Mouse (Mus musculus) thymus, postnatal 25 days (tissue): Measurements from ENCODE around the gene Chl1.

Experiments used
- DNase-seq: peaks from one replicate; pipeline ENCODE4 v3.0.0; 2022

Gene Chl1

GRCm38 (mm10) chr6:103674332-103674731 lies 163.9 kb downstream of the Chl1 start:
- no peak for DNase-seq

DNA sequence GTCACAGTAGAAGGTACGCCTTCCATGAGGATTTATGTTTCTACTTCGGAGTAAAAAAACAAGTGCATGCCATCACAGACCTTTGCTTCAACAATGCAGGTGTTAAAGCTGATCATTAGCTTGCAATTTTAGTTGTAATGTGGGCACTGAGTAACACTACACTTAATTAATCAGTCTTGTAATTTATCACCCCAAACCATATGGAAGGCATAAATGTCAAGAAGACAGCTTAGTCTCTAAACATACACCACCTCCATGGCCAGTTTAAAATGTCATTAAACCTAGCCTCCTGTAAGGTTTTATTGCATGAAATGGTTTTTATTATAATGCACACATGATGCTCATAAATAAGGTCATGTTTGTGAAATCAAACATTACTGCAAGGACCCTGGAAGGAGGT lies 164.8 kb downstream of the Chl1 start:
- DNase-seq: no peak

DNA sequence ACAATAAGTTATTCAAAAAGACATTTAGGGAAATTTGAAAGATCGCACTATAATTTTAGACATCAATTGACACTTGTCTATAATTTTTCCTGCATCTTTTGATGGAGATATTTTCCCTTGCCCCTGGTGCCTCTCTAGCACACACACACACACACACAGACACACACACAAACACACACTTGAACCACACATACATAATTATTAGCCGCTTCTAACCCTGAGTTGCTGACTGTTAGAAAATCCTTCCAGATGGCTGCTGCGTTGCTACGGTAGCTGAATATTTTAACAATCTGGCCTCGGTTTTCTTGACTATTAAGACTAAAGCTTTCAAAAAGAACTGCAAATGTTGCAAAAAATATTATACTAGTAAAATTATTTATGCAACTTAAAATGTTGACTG lies 166.3 kb downstream of the Chl1 start:
- DNase-seq: no peak

- no peak for DNase-seq
Observed at GRCm38 (mm10) chr6:103677072-103677471, 166.7 kb downstream of the Chl1 start.

DNA sequence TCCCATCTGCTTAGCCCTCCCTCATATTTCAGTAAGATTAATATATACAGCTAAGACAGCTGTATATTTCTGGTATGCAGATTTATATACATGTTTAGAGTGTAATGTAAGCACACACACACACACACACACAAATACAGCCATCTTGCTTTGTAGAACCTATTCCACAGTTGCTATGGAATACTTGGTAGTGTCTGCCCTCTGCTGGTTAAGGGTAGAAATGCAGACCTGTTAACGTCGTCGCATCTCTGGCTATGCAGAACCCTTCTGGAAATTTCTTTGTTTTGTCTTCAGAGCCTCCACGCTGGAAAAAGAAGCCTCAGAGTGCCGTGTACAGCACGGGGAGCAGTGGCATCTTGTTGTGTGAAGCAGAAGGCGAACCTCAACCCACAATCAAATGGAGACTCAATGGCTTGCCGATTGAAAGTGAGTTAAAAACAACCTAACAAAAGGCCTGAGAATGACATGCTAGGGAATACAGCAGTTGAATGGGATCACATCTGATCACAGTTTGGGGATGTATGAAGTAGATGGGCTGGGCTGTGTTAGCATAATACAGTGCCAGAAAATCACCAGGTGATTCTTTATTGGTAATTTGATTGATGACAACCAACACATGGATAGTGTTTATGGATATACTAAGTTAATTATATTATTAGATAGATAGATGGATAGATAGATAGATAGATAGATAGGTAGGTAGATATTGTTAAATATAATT lies 172.6 kb downstream of the Chl1 start:
- DNase-seq: peak; percentile 64

GRCm38 (mm10) chr6:103692511-103692910 lies 182.1 kb downstream of the Chl1 start:
- no peak for DNase-seq

DNA sequence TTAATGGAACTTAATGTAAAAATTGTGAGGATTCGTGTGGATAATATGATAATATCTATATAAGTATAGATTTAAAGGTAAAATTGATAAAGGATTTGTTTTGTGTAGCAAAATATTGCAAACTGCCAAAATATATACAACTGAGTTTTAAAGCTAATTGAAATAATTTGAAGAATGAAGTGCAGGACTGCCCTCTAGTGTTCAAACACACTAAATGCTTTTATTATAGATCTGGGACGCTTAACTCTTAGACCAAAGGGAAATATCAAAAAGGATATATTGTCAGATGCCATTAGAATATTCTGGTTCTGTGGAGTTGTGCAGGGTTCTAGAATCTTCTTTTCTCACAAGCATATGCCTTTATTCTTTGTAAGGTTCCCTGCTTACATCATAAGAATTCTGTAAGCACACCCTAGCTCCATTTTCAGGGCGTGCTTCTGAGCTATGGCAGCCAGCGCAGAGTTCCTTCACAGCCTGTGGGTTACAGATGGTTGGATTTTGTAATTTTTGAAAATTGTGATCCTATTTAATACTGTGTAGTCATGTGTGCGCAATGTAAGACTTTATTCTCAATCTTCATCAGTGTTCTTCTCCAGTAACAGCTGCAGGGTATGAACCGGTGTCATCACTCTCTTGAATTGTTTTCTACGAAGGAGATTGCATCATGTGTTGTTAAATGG lies 187.1 kb downstream of the Chl1 start:
- DNase-seq: no peak

DNA sequence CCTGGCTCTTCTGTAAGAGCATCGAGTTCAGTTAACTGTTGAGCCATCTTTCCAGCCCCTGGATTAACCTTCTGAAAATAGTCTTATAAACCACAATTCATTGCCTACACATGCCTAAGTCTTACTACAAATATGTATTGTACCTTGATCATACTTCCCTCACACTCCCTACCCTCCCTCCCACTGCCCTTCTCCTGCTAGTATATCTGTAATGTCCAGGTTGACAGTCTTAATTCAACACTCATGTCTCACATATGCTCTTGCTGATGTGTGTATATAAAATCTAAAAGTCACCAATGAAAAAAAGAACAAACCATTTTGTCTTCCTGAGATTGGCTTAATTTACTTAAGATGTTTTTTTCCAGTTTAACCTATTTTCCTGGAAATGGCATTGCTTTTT lies 189.1 kb downstream of the Chl1 start:
- DNase-seq: no peak

- no peak for DNase-seq
Observed at GRCm38 (mm10) chr6:103699895-103700294, 189.5 kb downstream of the Chl1 start.

DNA sequence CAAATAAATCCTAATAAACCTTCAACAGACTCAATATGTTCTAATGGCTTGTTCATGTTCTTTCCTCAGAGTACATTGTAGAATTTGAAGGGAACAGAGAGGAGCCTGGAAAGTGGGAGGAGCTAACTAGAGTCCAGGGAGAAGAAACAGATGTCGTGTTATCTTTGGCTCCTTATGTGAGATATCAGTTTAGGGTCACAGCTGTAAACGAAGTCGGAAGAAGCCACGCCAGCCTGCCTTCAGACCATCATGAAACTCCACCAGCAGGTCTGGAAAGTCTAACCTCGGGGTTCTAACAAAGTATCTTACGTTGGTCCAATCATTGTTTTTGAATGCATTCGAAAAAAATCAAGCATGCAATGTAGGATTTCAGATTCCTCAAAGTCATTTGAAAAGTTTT lies 189.9 kb downstream of the Chl1 start:
- no peak for DNase-seq

GRCm38 (mm10) chr6:103706366-103706765 lies 196.0 kb downstream of the Chl1 start:
- no peak for DNase-seq

DNA sequence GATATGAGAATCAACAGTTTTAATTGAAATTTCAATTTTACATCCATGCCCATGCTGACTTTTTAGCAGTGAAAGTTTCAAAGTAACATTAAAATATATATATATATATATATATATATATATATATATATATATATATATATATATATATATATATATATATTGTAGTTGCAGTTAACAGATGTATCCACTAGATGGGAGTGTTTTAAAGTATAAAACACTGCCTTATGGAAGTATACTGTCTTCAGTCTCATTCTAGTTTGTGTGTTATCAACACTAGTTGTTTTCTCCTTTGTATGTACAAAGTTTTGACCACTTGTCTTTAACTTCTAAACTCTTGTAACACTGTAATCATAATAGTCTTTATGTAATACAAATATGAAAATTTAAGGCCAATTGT lies 228.9 kb downstream of the Chl1 start:
- no peak for DNase-seq

DNA sequence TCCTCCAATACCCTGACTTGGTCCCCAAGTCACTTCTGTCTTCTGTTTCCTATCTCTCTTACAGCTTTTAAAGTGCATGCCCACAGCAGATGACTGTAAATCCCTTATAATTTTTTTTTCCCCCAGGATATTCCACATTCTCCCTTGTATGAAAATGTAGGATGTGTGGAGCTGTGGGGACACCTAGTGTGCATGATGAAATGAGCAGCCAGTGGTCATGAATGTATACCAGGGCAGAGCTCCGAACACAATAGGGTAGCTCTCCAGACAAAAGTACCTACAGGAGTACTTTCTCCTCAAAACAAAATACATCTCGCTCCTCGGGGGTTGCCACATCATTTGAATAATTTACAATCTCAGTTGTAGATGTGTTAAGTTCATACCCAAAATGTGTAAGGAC lies 232.4 kb downstream of the Chl1 start:
- no peak for DNase-seq

- DNase-seq: peak; percentile 6
Observed at GRCm38 (mm10) chr6:103746103-103746502, 235.7 kb downstream of the Chl1 start.

DNA sequence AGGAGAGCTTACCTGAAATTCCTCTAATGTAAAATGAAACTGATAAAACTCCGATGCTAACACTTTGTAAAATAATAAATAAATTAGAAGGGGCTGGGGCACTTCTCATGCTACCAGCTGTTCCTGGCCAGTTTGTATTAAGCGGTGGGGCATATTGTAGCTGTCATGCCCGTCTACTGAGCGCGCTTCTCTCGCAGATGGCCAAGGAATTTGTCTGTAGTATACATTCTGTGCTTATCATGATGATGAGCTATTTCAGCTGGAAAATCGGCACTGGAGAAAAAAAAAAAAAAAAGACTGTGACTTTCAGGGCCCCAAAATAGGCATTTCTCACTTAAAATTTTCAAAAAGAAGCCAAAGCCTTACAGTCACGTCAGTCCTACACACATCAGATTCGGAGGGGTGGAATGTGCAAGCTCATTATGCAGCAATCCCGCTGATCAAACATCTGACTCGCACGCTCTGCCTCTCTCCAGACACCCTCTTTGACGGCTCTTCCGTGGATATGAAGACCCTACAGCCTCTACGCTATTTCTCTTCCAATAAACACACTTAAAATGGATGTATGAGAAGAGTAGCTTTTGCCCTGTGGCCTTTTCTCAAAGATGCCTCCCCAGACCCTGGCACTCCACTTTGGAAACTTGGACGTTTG lies 238.9 kb downstream of the Chl1 start:
- no peak for DNase-seq

DNA sequence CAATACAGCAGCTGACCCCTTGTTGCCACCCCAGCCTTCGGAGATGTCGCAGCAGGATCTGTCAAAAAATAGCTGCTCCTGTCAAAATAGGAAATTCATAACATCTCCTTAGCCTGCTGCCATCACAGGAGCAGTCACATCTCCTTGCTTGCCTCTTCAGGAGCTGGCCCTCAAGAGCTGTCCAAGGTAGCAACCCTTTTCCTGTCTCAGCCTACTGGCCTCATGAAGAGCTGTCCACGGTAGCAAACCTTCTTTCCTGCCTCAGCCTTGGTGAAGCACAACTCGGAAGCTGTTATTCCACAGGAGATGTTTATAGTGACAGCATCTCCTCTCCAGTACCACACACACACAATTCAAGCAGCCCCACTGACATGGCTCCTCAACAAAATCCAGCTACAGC lies 243.5 kb downstream of the Chl1 start:
- no peak for DNase-seq

DNA sequence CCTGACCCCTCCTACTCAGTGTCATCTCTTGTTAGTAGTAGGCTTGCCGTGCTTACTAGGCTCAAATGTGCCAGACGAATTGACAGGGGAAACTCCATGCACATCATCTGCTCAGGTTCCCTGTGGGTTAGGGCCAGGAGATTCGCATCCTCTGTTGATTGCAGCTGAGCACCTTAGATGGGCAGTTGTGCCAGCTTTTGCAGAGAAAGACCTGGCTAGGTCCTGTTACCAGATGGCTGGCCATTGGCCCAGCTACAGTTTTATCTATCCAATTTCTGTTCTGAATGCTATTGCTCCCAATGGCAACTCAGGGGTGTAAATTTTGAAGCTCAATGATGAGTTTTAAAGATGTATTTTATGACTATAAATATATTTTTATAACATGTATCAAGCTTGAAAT lies 256.4 kb downstream of the Chl1 start:
- DNase-seq: no peak

DNA sequence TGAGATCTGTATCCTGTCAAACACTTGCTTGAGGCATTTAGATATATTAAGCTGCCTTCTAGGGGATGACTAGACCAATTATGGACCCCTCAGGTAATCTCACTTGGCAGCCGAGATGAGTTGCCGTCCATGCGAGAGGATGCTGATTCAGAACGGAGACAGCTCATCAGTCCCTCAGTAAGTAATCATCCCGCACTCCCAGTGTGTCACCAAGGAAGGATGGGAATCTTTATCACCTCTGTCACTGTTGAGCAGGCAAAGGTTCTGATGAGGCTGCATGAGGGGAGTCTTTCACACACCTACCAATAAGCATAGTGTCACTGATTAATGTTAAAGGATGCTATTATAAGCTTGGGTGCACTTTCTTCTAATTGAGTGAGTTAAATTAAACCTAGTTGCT lies 270.7 kb downstream of the Chl1 start:
- no peak for DNase-seq

GRCm38 (mm10) chr6:103791077-103791632 lies 280.8 kb downstream of the Chl1 start:
- DNase-seq: no peak

- no peak for DNase-seq
Observed at GRCm38 (mm10) chr6:103795241-103795640, 284.9 kb downstream of the Chl1 start.
